Mouse (Mus musculus) kidney, embryonic 14.5 days (tissue): ENCODE results near the gene Polr1e. TPM values are rescaled to one million over a fixed set of nuclear protein-coding genes. Genes with fewer than 3 reads are reported as not detected.
"Not testable (repeated sequence)": the region's sequence is repeated elsewhere in the genome, so short reads cannot be mapped to it uniquely, and the experiment has no call there.

Source experiments
- ATAC-seq: fragments of 200-750 bp; cut with Nextera tagmentation; 2 replicates; pipeline ENCODE4 v1.8.0; 2017; ENCODE audit warnings: moderate number of reproducible peaks, mild to moderate bottlenecking, moderate TSS enrichment, moderate library complexity; ENCODE audit not compliant: low FRiP score, low TSS enrichment
- H3K27ac ChIP-seq: fragments of 300-500 bp; sonication (generic); 2 replicates; pipeline ENCODE4 v1.5.1; 2014; ENCODE audit warnings: low read depth, mild to moderate bottlenecking, low read length, moderate library complexity, mixed read lengths
- H3K27me3 ChIP-seq: fragments of 300-500 bp; sonication (generic); 2 replicates; pipeline ENCODE4 v1.6.1; 2014; ENCODE audit warnings: mild to moderate bottlenecking, low read length; ENCODE audit not compliant: control insufficient read depth, insufficient read depth
- H3K36me3 ChIP-seq: fragments of 300-500 bp; sonication (generic); 2 replicates; pipeline ENCODE4 v1.6.1; 2014; ENCODE audit warnings: low read length, mixed read lengths; ENCODE audit not compliant: control insufficient read depth, insufficient read depth
- H3K4me1 ChIP-seq: fragments of 300-500 bp; sonication (generic); 2 replicates; pipeline ENCODE4 v1.6.1; 2014; ENCODE audit warnings: low read length, mixed read lengths; ENCODE audit not compliant: control insufficient read depth, insufficient read depth
- H3K4me2 ChIP-seq: fragments of 300-500 bp; sonication (generic); replicated peaks from 2 replicates; pipeline ENCODE4 v1.6.1; 2014; ENCODE audit warnings: low read depth, mild to moderate bottlenecking, low read length
- H3K4me3 ChIP-seq: fragments of 300-500 bp; sonication (generic); 2 replicates; pipeline ENCODE4 v1.5.1; 2014; ENCODE audit warnings: mild to moderate bottlenecking, low read length
- H3K9ac ChIP-seq: fragments of 300-500 bp; sonication (generic); 2 replicates; pipeline ENCODE4 v1.6.1; 2014; ENCODE audit warnings: low read depth, mild to moderate bottlenecking, low read length, moderate library complexity
- H3K9me3 ChIP-seq: fragments of 300-500 bp; sonication (generic); 2 replicates; pipeline ENCODE4 v1.6.1; 2016; ENCODE audit warnings: low read length; ENCODE audit not compliant: control insufficient read depth
- WGBS: fragments of 180-500 bp; shearing (Covaris S2); extraction: QIAGEN DNeasy Blood & Tissue Kit; methylation state at CpG from one replicate; pipeline ENCODE4 v1.1.7; 2014; 5-methylcytosine and 5-hydroxymethylcytosine counted together
- polyA plus RNA-seq: library from polyadenylated mRNA; unstranded; fragments of >200 nt; fragmentation: Nextera tagmentation; extraction: Ambion mirVana; gene quantifications from 2 replicates; pipeline ENCODE4 v1.2.1, GENCODE M21; 2014

Polr1e gene
- polyA plus RNA-seq, 1 experiment from 2014 or later = 56.2 TPM

DNA sequence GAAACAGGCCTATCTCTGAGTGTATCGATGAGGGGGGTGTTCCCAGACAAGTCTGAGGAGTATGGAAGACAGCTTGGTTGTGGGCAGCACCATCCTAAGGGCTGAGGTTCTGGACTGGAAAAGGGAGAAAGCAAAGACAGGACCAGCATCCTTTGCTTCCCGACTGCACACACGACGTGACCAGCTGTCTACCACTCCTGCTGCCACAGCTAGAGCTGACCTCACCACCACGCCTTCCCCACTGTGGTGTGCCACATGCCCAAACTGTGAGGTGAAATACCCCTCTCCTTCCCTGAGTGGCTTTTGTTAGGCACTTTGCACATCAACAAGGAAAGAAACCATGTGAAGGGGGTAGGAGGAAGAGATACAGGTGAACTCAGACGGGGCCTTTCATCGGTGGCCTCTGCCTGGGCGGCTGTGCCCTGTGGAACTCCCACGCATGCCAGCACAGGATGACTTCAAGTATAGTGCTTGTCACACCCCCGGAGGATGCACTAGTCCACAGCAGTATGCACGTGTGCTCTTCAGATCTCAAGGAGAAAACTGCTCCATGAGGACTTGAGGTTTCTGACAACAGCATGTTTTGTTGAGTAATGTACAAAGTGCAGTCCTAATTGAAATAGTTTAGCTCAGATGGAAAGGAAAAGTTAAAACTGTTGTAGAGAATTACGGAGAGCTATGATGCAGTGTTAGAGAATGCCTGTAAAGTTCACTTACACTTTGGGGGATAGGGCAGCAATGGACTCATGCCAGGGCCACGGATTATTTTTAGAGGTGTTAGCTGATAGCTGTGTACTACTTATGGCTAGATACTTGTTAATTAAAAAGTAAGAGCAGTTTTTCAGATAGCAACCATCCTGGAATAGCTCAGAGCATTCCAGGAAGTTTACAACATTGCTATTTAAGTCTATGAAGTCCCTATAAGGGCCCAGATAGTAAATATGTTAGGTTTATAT lies 19.4 kb downstream of the Polr1e start:
- Histone ChIP-seq H3K27ac (no peak overlapping the region), H3K4me1 (no peaks in the 10 kb centered on the region), H3K4me3 (no peak overlapping the region), H3K9ac (no peak overlapping the region), H3K27me3 (no peaks in the 10 kb centered on the region), H3K4me2 (no peak overlapping the region), H3K36me3 (peaks cover 40% of the 10 kb centered on the region), H3K9me3 (no peaks in the 10 kb centered on the region)
- no peak for ATAC-seq
- 76% methylated on average over 13 of the region's 13 CpGs for WGBS

GRCm38 (mm10) chr4:45038879-45039278 lies 20.5 kb downstream of the Polr1e start:
- H3K4me2 ChIP-seq, H3K27me3 ChIP-seq, ATAC-seq, H3K27ac ChIP-seq, H3K9me3 ChIP-seq, H3K9ac ChIP-seq, H3K4me1 ChIP-seq, H3K4me3 ChIP-seq: not testable (repeated sequence)
- 68% methylated on average over 8 of the region's 8 CpGs for WGBS
- peaks cover 40% of the 10 kb centered on the region for H3K36me3 ChIP-seq

DNA sequence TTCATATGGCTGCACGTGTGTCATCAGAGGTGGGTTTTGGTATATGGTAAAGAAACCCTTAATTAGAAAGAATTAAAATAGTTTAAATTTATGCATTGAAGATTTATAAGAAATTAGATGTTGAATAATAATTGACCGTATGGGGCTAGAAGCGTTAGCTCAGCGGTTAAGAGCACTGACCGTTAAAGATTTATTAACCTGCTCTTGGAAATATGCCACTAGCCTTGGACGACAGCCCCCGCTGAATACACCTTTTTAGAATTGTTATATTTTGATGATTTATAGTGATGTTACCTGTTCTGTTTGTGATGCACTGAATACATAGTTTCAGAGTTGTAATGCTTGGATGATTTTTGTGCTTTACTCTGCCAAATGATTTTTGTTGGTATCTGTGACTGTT lies 21.2 kb downstream of the Polr1e start:
- H3K27ac ChIP-seq, ATAC-seq, H3K9ac ChIP-seq, H3K9me3 ChIP-seq, H3K27me3 ChIP-seq, H3K4me3 ChIP-seq, H3K4me2 ChIP-seq, H3K4me1 ChIP-seq: not testable (repeated sequence)
- peaks cover 45% of the 10 kb centered on the region for H3K36me3 ChIP-seq
- WGBS = 85% methylated on average over 7 of the region's 7 CpGs

- Histone ChIP-seq H3K4me1 (no peaks in the 10 kb centered on the region), H3K9ac (no peak overlapping the region), H3K4me3 (no peak overlapping the region), H3K9me3 (no peaks in the 10 kb centered on the region), H3K27ac (no peak overlapping the region), H3K27me3 (no peaks in the 10 kb centered on the region), H3K36me3 (peaks cover 44% of the 10 kb centered on the region), H3K4me2 (no peak overlapping the region)
- ATAC-seq = no peak
- 89% methylated on average over 7 of the region's 7 CpGs for WGBS
These were observed 22.4 kb downstream of the Polr1e start for GRCm38 (mm10) chr4:45040795-45041194.

DNA sequence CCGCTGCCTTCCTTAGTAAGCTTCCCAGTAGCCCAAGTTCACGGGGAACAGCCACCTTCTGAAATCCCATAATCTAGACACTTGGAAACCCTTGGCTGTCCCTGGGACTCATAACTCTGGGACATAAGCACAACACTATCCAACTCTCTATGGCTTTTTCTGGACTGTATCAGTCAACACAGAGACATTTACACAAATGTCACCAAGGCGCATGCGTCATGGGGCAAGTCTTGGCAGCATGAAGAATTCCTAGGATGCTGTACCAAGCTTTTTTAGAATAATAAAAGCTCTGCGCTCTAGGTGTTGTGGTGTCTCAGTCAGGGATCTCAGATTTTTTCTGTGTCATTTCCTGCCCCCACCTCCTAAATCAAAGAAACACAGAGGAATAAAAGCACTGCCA lies 28.3 kb downstream of the Polr1e start:
- Histone ChIP-seq H3K4me1 (no peaks in the 10 kb centered on the region), H3K9me3 (no peaks in the 10 kb centered on the region), H3K36me3 (peaks cover 33% of the 10 kb centered on the region; the same call in 1 of the 2 replicates), H3K9ac (no peak overlapping the region), H3K4me3 (no peak overlapping the region), H3K4me2 (no peak overlapping the region), H3K27me3 (no peaks in the 10 kb centered on the region), H3K27ac (no peak overlapping the region)
- WGBS = 99% methylated on average over 5 of the region's 5 CpGs
- no peak for ATAC-seq

GRCm38 (mm10) chr4:45047286-45047887 lies 29.0 kb downstream of the Polr1e start:
- no peak overlapping the region for H3K27ac ChIP-seq
- 84% methylated on average over 9 of the region's 9 CpGs for WGBS
- H3K4me1 ChIP-seq = no peaks in the 10 kb centered on the region
- H3K36me3 ChIP-seq = peaks cover 33% of the 10 kb centered on the region; the same call in 1 of the 2 replicates
- no peaks in the 10 kb centered on the region for H3K9me3 ChIP-seq
- no peak overlapping the region for H3K4me2 ChIP-seq
- no peak overlapping the region for H3K9ac ChIP-seq
- no peak overlapping the region for H3K4me3 ChIP-seq
- H3K27me3 ChIP-seq = no peaks in the 10 kb centered on the region
- no peak for ATAC-seq

DNA sequence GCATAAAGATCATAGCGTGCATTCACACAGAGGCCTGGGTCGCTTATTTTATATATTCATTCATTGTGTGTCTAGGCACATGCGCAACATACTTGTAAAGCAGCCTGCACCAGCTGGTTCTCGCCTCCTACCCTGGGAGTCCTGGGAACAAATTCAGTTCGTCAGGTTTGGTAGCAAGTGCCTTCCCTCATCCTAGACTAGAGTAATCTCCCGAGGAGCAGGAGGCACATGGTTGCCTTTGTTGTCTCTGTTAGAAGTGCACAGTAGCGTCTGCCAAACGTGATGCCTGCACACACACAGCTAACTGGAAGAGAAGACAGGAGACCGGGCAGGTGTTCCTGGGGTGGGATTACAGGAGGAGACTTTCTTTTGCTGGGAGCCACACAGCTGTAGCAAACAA lies 29.6 kb downstream of the Polr1e start:
- Histone ChIP-seq H3K27me3 (no peaks in the 10 kb centered on the region), H3K4me3 (no peak overlapping the region), H3K9ac (no peak overlapping the region), H3K9me3 (no peaks in the 10 kb centered on the region), H3K4me1 (no peaks in the 10 kb centered on the region), H3K27ac (no peak overlapping the region), H3K36me3 (peaks cover 33% of the 10 kb centered on the region; the same call in 1 of the 2 replicates), H3K4me2 (no peak overlapping the region)
- ATAC-seq = no peak
- WGBS = 82% methylated on average over 9 of the region's 9 CpGs

GRCm38 (mm10) chr4:45054862-45055261 lies 36.5 kb downstream of the Polr1e start:
- WGBS = 45% methylated on average over 3 of the region's 3 CpGs
- Histone ChIP-seq H3K4me2 (no peak overlapping the region), H3K4me3 (no peak overlapping the region), H3K27ac (no peak overlapping the region), H3K9ac (no peak overlapping the region), H3K36me3 (peaks cover 28% of the 10 kb centered on the region), H3K4me1 (no peaks in the 10 kb centered on the region), H3K27me3 (no peaks in the 10 kb centered on the region), H3K9me3 (no peaks in the 10 kb centered on the region)
- no peak for ATAC-seq

DNA sequence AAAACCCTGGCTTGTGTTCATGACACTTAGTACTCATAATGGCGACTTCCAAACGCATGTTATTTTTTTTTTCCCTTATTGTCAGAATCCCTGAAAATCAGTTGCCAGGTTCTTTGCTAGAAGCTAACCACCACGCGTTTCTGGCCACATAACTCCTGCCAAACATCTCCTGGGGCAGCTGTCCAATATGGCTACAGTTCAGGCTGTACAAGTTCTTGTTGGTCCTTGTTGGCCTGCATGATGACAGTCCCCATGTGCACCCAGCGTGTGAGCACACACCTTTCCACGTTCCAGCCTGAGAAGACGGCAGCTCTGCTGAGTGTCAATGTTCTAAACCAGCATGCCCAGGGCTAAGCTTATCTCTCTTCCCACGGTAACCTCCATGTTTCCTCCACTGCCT lies 37.1 kb downstream of the Polr1e start:
- Histone ChIP-seq H3K9me3 (no peaks in the 10 kb centered on the region), H3K4me2 (no peak overlapping the region), H3K4me1 (no peaks in the 10 kb centered on the region), H3K27ac (no peak overlapping the region), H3K4me3 (no peak overlapping the region), H3K9ac (no peak overlapping the region), H3K36me3 (peaks cover 31% of the 10 kb centered on the region), H3K27me3 (no peaks in the 10 kb centered on the region)
- no peak for ATAC-seq
- WGBS = 81% methylated on average over 8 of the region's 8 CpGs
